Mouse (Mus musculus) neutrophil, adult 5-6 weeks (primary cell): ENCODE results near the gene Znhit6. TPM values are rescaled to one million over a fixed set of nuclear protein-coding genes. Genes with fewer than 3 reads are reported as not detected.

Experiments used
- ATAC-seq: fragments of 151-379, 151-347 bp; 2 replicates; pipeline ENCODE4 v1.8.0; 2017; ENCODE audit warnings: mild to moderate bottlenecking, moderate TSS enrichment; ENCODE audit not compliant: insufficient number of reproducible peaks, poor library complexity, low FRiP score, severe bottlenecking; ENCODE audit errors: extremely low read depth
- total RNA-seq: library from RNA; stranded (forward); fragments of 200-1000 nt; gene quantifications from 2 replicates; pipeline ENCODE4 v1.2.3, GENCODE M21; 2017

Znhit6 gene
- total RNA-seq, 1 experiment from 2014 or later, result 16.6 TPM

GRCm38 (mm10) chr3:145640170-145640569, 64.2 kb downstream of the Znhit6 start:
- no peak for ATAC-seq

- no peak for ATAC-seq
Measured at GRCm38 (mm10) chr3:145640583-145640982, 64.6 kb downstream of the Znhit6 start.

GRCm38 (mm10) chr3:145641036-145641685, 65.2 kb downstream of the Znhit6 start:
- ATAC-seq, result no peak

GRCm38 (mm10) chr3:145641878-145642277, 65.9 kb downstream of the Znhit6 start:
- ATAC-seq, result no peak

GRCm38 (mm10) chr3:145642861-145643260, 66.9 kb downstream of the Znhit6 start:
- no peak for ATAC-seq

GRCm38 (mm10) chr3:145645463-145645862, 69.5 kb downstream of the Znhit6 start:
- ATAC-seq, result no peak

GRCm38 (mm10) chr3:145646009-145646408, 70.0 kb downstream of the Znhit6 start:
- ATAC-seq, result no peak

- no peak for ATAC-seq
Measured at GRCm38 (mm10) chr3:145646666-145647065, 70.7 kb downstream of the Znhit6 start.

GRCm38 (mm10) chr3:145647416-145647815, 71.4 kb downstream of the Znhit6 start:
- no peak for ATAC-seq

GRCm38 (mm10) chr3:145648097-145648931, 72.3 kb downstream of the Znhit6 start:
- no peak for ATAC-seq

GRCm38 (mm10) chr3:145648991-145649851, 73.2 kb downstream of the Znhit6 start:
- ATAC-seq, result no peak

GRCm38 (mm10) chr3:145649852-145650202, 73.8 kb downstream of the Znhit6 start, which contains the start of gene Ccn1:
Ccn1 (minus strand) TSS chr3:145649981.
- no peak for ATAC-seq

GRCm38 (mm10) chr3:145650298-145651011, 74.5 kb downstream of the Znhit6 start:
- no peak for ATAC-seq

GRCm38 (mm10) chr3:145651029-145651977, 75.3 kb downstream of the Znhit6 start:
- ATAC-seq, result no peak

- no peak for ATAC-seq
Measured at GRCm38 (mm10) chr3:145651978-145652321, 75.9 kb downstream of the Znhit6 start.

GRCm38 (mm10) chr3:145652322-145653131, 76.5 kb downstream of the Znhit6 start:
- no peak for ATAC-seq
